Mouse (Mus musculus): ENCODE results near the gene Olfr483. TPM values are rescaled to one million over a fixed set of nuclear protein-coding genes. Genes with fewer than 3 reads are reported as not detected.

Olfr483 gene
- polyA plus RNA-seq (2012; rRNA removed) = not detected in 2 replicates

DNA sequence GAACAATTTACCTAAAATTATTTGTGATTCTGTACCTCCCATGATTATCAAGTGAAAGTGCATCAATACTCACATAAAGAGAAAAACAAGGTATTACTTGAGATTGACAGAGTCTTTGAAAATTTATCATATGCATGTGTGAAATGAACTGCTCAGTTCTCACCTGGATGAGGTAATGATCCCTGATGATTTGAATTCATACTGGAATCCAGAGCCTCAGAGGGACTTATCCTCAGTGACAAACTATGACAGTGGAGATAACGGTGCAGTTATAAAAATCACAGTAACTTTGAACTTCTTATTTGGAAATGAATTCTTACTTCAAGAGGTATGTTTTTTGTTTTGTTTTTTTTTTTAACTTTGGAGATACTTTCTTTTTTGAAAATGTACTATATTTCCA lies at the start of gene Olfr483:
Gene Olfr483 (plus strand): TSS at position 301 of the 400 bp plus-strand sequence.
- no peak for DNase-seq
- Histone ChIP-seq H3K27me3 (ENCODE audit: control insufficient read depth, insufficient read depth, low read length) (no peaks in the 10 kb centered on the region), H3K4me3 (replicated peaks; ENCODE audit: insufficient read depth, low read depth, low read length) (no peak within 1 kb of the TSS), H3K27ac (ENCODE audit: insufficient read depth, low read length) (no peak within 1 kb of the TSS), H3K4me1 (ENCODE audit: control insufficient read depth, insufficient read depth, low read length) (no peaks in the 10 kb centered on the region)
- no peak for TF ChIP-seq CTCF (IDR thresholded peaks at IDR 0.05; ENCODE audit: borderline replicate concordance, insufficient read depth, low read depth, low read length)
- no peak for TF ChIP-seq POLR2A (IDR thresholded peaks at IDR 0.05; ENCODE audit: borderline replicate concordance, insufficient read depth, low read length)
- 84% methylated on average over 1 of the region's 1 CpGs for WGBS

DNA sequence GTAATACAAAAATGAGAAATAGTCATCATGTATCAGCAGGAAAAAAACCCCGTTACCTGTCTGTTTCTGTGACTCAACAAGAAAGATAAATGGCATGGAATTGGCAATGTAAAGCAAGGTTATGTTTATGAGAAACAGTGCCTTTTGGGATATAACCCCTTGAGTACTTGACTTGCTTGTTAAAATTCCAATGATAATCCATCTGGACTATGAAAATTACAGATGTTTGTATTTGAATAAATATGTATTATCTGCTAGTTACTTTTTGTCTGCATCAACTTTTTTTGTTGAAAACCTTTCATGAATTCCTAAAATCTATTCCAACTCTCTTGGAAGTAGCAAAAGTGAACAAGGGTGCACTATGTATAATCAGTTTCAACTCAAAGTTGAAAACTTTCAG lies 33.4 kb upstream of the Olfr483 start, which contains the start of gene Olfr480:
Gene Olfr480 (minus strand): TSS at position 101 of the 400 bp plus-strand sequence.
- Histone ChIP-seq H3K4me3 (replicated peaks; ENCODE audit: insufficient read depth, low read depth, low read length) (no peak within 1 kb of the TSS), H3K4me1 (ENCODE audit: control insufficient read depth, insufficient read depth, low read length) (no peaks in the 10 kb centered on the region), H3K27ac (ENCODE audit: insufficient read depth, low read length) (no peak within 1 kb of the TSS), H3K27me3 (ENCODE audit: control insufficient read depth, insufficient read depth, low read length) (no peaks in the 10 kb centered on the region)
- WGBS = 69% methylated on average over 1 of the region's 1 CpGs
- TF ChIP-seq POLR2A (IDR thresholded peaks at IDR 0.05; ENCODE audit: borderline replicate concordance, insufficient read depth, low read length) = no peak
- no peak for TF ChIP-seq CTCF (IDR thresholded peaks at IDR 0.05; ENCODE audit: borderline replicate concordance, insufficient read depth, low read depth, low read length)
- DNase-seq = no peak

GRCm38 (mm10) chr7:108079555-108079954 lies 21.1 kb upstream of the Olfr483 start, which contains the start of gene Olfr481:
TSS of gene Olfr481 (plus strand) at chr7:108079855.
- H3K4me1 ChIP-seq (ENCODE audit: control insufficient read depth, insufficient read depth, low read length) = no peaks in the 10 kb centered on the region
- TF ChIP-seq CTCF (IDR thresholded peaks at IDR 0.05; ENCODE audit: borderline replicate concordance, insufficient read depth, low read depth, low read length) (no peak), POLR2A (IDR thresholded peaks at IDR 0.05; ENCODE audit: borderline replicate concordance, insufficient read depth, low read length) (no peak)
- no peaks in the 10 kb centered on the region for H3K27me3 ChIP-seq (ENCODE audit: control insufficient read depth, insufficient read depth, low read length)

DNA sequence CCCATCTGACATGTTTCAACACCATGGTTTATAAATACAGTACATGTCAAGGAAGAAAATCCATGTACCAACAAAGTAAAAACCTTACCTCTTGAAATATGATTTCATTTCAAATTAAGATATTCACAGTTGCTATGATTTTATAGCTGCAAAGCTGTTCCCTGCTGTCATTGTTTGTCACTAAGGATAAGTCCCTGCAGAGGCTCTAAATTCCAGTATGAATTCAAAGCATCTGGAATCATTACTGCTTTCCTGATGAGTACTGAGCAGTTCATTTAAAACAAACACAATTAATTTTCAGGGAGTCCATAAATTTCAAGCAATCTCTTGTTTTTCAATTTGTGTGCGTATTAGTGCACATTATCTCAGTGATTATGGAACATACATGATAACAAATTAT lies 3.2 kb upstream of the Olfr483 start, which contains the start of gene Olfr482:
Gene Olfr482 (minus strand): TSS at position 101 of the 400 bp plus-strand sequence.
- no peak for DNase-seq
- TF ChIP-seq CTCF (IDR thresholded peaks at IDR 0.05; ENCODE audit: borderline replicate concordance, insufficient read depth, low read depth, low read length) (no peak), POLR2A (IDR thresholded peaks at IDR 0.05; ENCODE audit: borderline replicate concordance, insufficient read depth, low read length) (no peak)
- H3K27me3 ChIP-seq (ENCODE audit: control insufficient read depth, insufficient read depth, low read length) = no peaks in the 10 kb centered on the region
- no peak within 1 kb of the TSS for H3K27ac ChIP-seq (ENCODE audit: insufficient read depth, low read length)
- H3K4me3 ChIP-seq (replicated peaks; ENCODE audit: insufficient read depth, low read depth, low read length) = no peak within 1 kb of the TSS
- H3K4me1 ChIP-seq (ENCODE audit: control insufficient read depth, insufficient read depth, low read length) = no peaks in the 10 kb centered on the region
- 83% methylated on average over 1 of the region's 1 CpGs for WGBS

More at GRCm38 (mm10) chr7:108079555-108079954, 21.1 kb upstream of the Olfr483 start, which contains the start of gene Olfr481:
- Histone ChIP-seq H3K27ac (ENCODE audit: insufficient read depth, low read length) (no peak within 1 kb of the TSS), H3K4me3 (replicated peaks; ENCODE audit: insufficient read depth, low read depth, low read length) (no peak within 1 kb of the TSS)
- DNase-seq = no peak

- Histone ChIP-seq H3K27ac (ENCODE audit: insufficient read depth, low read length) (no peak overlapping the region), H3K4me3 (replicated peaks; ENCODE audit: insufficient read depth, low read depth, low read length) (no peak overlapping the region), H3K4me1 (ENCODE audit: control insufficient read depth, insufficient read depth, low read length) (no peaks in the 10 kb centered on the region), H3K27me3 (ENCODE audit: control insufficient read depth, insufficient read depth, low read length) (no peaks in the 10 kb centered on the region)
- no peak for DNase-seq
- no peak for TF ChIP-seq CTCF (IDR thresholded peaks at IDR 0.05; ENCODE audit: borderline replicate concordance, insufficient read depth, low read depth, low read length)
- no peak for TF ChIP-seq POLR2A (IDR thresholded peaks at IDR 0.05; ENCODE audit: borderline replicate concordance, insufficient read depth, low read length)
- 17% methylated on average over 1 of the region's 1 CpGs for WGBS
Observed at GRCm38 (mm10) chr7:108120681-108121080, 20.0 kb downstream of the Olfr483 start.

DNA sequence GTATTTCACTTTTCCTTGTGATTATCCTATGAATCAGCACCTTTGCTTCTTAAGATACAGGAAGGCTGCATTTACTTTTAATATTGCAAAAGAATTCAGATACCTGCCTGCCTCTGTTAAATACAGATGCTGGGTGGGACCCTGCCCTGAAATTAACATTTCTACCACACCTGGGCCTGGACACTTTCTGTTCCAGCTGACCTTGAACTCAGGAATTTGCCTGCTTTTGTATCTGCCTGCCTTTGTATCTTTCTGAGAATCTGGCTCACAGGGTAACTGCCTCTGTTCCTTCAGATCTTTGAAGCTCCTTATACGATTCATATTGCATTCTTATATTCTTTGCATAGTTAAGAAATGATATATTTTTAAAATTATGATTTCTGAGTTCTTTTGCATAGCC lies 20.8 kb downstream of the Olfr483 start:
- no peak overlapping the region for H3K27ac ChIP-seq (ENCODE audit: insufficient read depth, low read length)
- TF ChIP-seq CTCF (IDR thresholded peaks at IDR 0.05; ENCODE audit: borderline replicate concordance, insufficient read depth, low read depth, low read length) (no peak), POLR2A (IDR thresholded peaks at IDR 0.05; ENCODE audit: borderline replicate concordance, insufficient read depth, low read length) (no peak)
- 51% methylated on average over 1 of the region's 1 CpGs for WGBS
- H3K4me1 ChIP-seq (ENCODE audit: control insufficient read depth, insufficient read depth, low read length) = no peaks in the 10 kb centered on the region
- no peak for DNase-seq
- H3K4me3 ChIP-seq (replicated peaks; ENCODE audit: insufficient read depth, low read depth, low read length) = no peak overlapping the region
- H3K27me3 ChIP-seq (ENCODE audit: control insufficient read depth, insufficient read depth, low read length) = no peaks in the 10 kb centered on the region

- DNase-seq = no peak
- Histone ChIP-seq H3K27ac (ENCODE audit: insufficient read depth, low read length) (no peak within 1 kb of the TSS), H3K27me3 (ENCODE audit: control insufficient read depth, insufficient read depth, low read length) (no peaks in the 10 kb centered on the region), H3K4me3 (replicated peaks; ENCODE audit: insufficient read depth, low read depth, low read length) (no peak within 1 kb of the TSS), H3K4me1 (ENCODE audit: control insufficient read depth, insufficient read depth, low read length) (no peaks in the 10 kb centered on the region)
- TF ChIP-seq POLR2A (IDR thresholded peaks at IDR 0.05; ENCODE audit: borderline replicate concordance, insufficient read depth, low read length) (no peak), CTCF (IDR thresholded peaks at IDR 0.05; ENCODE audit: borderline replicate concordance, insufficient read depth, low read depth, low read length) (no peak)
Observed at GRCm38 (mm10) chr7:108127349-108127748, 26.7 kb downstream of the Olfr483 start, which contains the start of gene Olfr484. TSS of gene Olfr484 (minus strand) at chr7:108127449.

Other genes starting within 250 kb of the Olfr483 start
- not detected in 2 replicates for gene Olfr472, start 202.9 kb upstream of the Olfr483 start, polyA plus RNA-seq (2012; rRNA removed)
- not detected in 2 replicates for gene Olfr473, start 170.4 kb upstream of the Olfr483 start, polyA plus RNA-seq (2012; rRNA removed)
- not detected in 2 replicates for gene Olfr474, start 146.2 kb upstream of the Olfr483 start, polyA plus RNA-seq (2012; rRNA removed)
- gene Olfr476, start 136.0 kb upstream of the Olfr483 start, polyA plus RNA-seq (2012; rRNA removed) = not detected in 2 replicates
- gene Olfr477, start 114.2 kb upstream of the Olfr483 start, polyA plus RNA-seq (2012; rRNA removed) = not detected in 2 replicates
- not detected in 2 replicates for gene Olfr478, start 66.9 kb upstream of the Olfr483 start, polyA plus RNA-seq (2012; rRNA removed)
- not detected in 2 replicates for gene Olfr479, start 50.2 kb upstream of the Olfr483 start, polyA plus RNA-seq (2012; rRNA removed)
- not detected in 2 replicates for gene Olfr480, start 33.5 kb upstream of the Olfr483 start, polyA plus RNA-seq (2012; rRNA removed)
- not detected in 2 replicates for gene Olfr481, start 21.0 kb upstream of the Olfr483 start, polyA plus RNA-seq (2012; rRNA removed)
- gene Olfr482, start 3.3 kb upstream of the Olfr483 start, polyA plus RNA-seq (2012; rRNA removed) = not detected in 2 replicates
- not detected in 2 replicates for gene Olfr484, start 26.6 kb downstream of the Olfr483 start, polyA plus RNA-seq (2012; rRNA removed)
- not detected in 2 replicates for gene Olfr485, start 59.0 kb downstream of the Olfr483 start, polyA plus RNA-seq (2012; rRNA removed)
- not detected in 2 replicates for gene Olfr486, start 71.9 kb downstream of the Olfr483 start, polyA plus RNA-seq (2012; rRNA removed)
- not detected in 2 replicates for gene Olfr487, start 113.8 kb downstream of the Olfr483 start, polyA plus RNA-seq (2012; rRNA removed)
- gene Olfr488, start 157.5 kb downstream of the Olfr483 start, polyA plus RNA-seq (2012; rRNA removed) = not detected in 2 replicates
- not detected in 2 replicates for gene Olfr490, start 188.1 kb downstream of the Olfr483 start, polyA plus RNA-seq (2012; rRNA removed)
- not detected in 2 replicates for gene Olfr491, start 212.6 kb downstream of the Olfr483 start, polyA plus RNA-seq (2012; rRNA removed)
- not detected in 2 replicates for gene Olfr492, start 222.8 kb downstream of the Olfr483 start, polyA plus RNA-seq (2012; rRNA removed)
- not detected in 2 replicates for gene Olfr493, start 246.1 kb downstream of the Olfr483 start, polyA plus RNA-seq (2012; rRNA removed)

Data from cerebellum, adult 2 months (tissue).